Mouse (Mus musculus): ENCODE measurements around the gene B230104I21Rik.

The B230104I21Rik gene

DNA sequence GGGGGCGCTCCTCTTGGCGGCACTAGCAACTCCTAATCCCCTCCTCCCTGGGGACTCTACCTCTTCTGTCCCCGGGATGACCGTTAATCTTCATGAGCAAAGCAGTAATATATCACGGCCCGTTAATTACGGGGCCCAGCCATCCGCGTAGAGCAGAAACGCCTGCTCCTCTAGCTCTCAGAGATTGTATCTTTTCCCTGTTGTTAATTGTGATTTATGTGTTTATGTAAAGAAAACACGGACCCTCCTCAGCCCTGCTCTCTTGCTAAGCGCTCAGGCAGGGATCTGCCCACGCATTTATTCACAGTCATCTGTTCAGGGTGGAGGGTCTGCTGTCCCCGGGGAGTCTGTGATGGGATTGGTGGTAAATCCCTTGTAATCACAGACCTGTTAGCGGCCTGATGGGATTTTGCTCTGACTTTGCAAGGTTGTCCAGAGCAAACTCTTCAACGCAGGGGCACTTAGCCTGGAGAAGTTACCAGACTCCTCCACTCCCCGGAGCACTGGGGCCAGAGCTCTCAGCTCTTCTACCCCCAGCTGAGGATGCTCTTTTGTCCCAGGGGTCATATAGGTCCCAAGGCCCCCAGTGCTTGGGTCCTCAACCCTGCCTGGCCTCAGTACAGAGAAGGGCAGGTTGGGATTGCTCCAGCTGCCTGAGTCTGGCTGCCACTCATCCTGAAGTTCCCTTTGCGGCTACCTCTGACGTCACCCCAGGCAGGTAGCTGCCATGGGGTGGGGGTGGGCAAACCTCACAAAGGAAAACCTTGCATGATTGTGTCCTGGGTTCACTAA lies 11.0 kb downstream of the B230104I21Rik start:
- no peak for ATAC-seq (ENCODE audit: insufficient number of reproducible peaks, low FRiP score, low TSS enrichment)

DNA sequence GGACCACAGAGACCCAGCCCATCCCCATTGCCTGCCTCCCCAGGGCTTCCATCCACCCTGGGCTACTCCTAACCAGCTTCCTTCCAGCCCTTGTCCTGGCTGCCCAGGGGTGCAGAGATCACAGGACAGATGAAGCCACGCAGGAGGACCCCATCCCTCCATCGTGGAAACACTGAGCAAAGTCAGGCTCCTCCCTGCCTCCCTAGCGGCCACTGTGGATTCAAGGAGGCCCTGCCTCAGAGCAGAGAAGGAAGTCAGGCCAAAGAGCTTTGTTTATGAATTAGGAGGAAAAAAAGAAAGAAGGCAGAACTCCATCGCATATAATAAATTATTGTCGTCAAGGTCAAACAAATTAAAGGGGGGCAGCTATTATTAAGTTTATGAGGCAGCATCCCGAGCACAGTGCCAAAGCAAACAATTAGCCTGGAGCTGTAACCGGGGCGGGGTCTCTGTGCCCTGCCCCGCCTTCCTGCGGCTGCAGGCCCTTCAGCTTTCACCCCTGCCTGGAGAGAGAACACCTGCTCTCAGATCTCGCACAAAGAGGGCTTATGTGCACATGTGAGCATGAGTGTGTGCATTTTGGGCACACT lies 12.4 kb downstream of the B230104I21Rik start:
- no peak for ATAC-seq (ENCODE audit: insufficient number of reproducible peaks, low FRiP score, low TSS enrichment)

GRCm38 (mm10) chr4:154352246-154352645 lies 16.3 kb downstream of the B230104I21Rik start:
- no peak for ATAC-seq (ENCODE audit: insufficient number of reproducible peaks, low FRiP score, low TSS enrichment)

DNA sequence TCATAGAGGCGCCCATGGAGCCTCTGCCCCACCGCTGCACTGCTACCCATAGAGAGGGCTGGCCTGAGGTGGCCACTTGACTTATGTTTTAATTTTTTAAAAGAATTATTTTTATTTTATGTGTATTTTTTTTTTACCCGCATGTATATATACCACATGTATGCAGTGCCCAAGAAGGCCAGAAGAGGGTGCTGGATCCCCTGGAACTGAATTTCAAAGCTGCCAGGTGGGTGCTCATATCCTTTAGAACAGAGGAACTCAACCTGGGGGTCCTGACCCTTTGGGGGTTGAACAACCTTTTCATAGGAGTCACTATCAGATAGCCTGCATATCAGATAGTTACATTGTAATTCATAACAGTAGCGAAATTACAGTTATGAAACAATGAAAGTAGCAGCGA lies 19.5 kb downstream of the B230104I21Rik start:
- ATAC-seq (ENCODE audit: insufficient number of reproducible peaks, low FRiP score, low TSS enrichment), result no peak

- no peak for ATAC-seq (ENCODE audit: insufficient number of reproducible peaks, low FRiP score, low TSS enrichment)
Observed at GRCm38 (mm10) chr4:154358370-154358769, 22.4 kb downstream of the B230104I21Rik start.

- ATAC-seq (ENCODE audit: insufficient number of reproducible peaks, low FRiP score, low TSS enrichment), result no peak
Observed at GRCm38 (mm10) chr4:154358816-154359215, 22.9 kb downstream of the B230104I21Rik start.

- ATAC-seq (ENCODE audit: insufficient number of reproducible peaks, low FRiP score, low TSS enrichment), result no peak
Observed at GRCm38 (mm10) chr4:154359762-154360300, 23.9 kb downstream of the B230104I21Rik start.

DNA sequence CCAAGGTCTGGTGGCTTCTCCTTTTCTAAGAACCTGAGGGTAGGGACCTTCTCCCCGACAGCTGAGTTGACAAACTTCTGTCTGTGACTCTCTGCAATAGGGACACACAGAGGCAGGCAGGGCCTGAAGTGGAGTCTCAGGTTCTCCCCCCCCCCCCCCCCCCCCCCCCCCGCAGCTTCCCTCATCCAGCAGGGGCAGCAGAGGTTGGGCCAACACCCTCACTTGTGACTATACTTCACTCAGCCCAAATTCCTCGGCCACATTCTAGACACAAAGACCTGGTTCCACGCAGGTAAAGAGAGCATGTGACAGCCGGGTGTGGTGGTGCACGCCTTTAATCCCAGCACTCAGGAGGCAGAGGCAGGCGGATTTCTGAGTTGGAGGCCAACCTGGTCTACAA lies 24.5 kb downstream of the B230104I21Rik start:
- no peak for ATAC-seq (ENCODE audit: insufficient number of reproducible peaks, low FRiP score, low TSS enrichment)

DNA sequence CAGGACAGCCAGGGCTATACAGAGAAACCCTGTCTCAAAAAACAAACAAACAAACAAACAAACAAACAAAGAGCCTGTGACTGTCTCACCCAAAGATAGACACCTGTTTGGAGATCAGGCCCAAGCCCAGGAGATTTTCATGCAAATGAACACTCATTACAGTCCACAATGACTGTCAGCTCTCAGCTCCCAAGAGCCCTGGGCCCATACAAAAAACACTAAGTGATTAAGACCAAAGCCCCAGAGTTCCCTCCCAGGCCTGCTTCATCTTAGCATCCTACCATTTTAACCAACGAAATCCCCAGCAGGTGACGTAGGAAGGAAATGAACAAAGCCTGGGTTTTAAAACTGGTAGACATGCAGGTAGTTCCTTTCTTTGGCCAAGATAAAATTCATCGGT lies 24.9 kb downstream of the B230104I21Rik start:
- no peak for ATAC-seq (ENCODE audit: insufficient number of reproducible peaks, low FRiP score, low TSS enrichment)

GRCm38 (mm10) chr4:154364752-154365151 lies 28.8 kb downstream of the B230104I21Rik start:
- ATAC-seq (ENCODE audit: insufficient number of reproducible peaks, low FRiP score, low TSS enrichment), result no peak

- no peak for ATAC-seq (ENCODE audit: insufficient number of reproducible peaks, low FRiP score, low TSS enrichment)
Observed at GRCm38 (mm10) chr4:154366836-154367235, 30.9 kb downstream of the B230104I21Rik start.

- ATAC-seq (ENCODE audit: insufficient number of reproducible peaks, low FRiP score, low TSS enrichment), result no peak
Observed at GRCm38 (mm10) chr4:154369089-154369488, 33.2 kb downstream of the B230104I21Rik start.

DNA sequence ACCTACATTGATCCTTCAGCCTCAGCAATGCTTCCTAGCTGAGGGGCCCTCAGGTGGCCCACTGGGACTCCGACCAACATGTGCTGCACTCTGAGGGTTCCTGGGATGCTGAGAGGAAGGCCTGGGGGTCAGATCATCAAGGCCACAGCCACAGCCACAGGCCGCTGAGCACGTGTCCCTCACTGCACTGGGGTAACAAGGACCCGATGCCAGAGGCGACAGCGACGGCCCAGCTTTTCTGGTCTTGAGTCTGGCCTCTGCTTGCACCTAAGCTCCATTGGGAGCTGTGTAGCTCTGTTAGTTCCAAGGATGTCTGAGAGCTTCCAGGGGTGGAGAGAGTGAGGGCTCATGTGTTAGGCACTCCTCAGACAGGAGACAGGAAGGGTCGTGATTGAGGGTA lies 34.9 kb downstream of the B230104I21Rik start:
- no peak for ATAC-seq (ENCODE audit: insufficient number of reproducible peaks, low FRiP score, low TSS enrichment)

DNA sequence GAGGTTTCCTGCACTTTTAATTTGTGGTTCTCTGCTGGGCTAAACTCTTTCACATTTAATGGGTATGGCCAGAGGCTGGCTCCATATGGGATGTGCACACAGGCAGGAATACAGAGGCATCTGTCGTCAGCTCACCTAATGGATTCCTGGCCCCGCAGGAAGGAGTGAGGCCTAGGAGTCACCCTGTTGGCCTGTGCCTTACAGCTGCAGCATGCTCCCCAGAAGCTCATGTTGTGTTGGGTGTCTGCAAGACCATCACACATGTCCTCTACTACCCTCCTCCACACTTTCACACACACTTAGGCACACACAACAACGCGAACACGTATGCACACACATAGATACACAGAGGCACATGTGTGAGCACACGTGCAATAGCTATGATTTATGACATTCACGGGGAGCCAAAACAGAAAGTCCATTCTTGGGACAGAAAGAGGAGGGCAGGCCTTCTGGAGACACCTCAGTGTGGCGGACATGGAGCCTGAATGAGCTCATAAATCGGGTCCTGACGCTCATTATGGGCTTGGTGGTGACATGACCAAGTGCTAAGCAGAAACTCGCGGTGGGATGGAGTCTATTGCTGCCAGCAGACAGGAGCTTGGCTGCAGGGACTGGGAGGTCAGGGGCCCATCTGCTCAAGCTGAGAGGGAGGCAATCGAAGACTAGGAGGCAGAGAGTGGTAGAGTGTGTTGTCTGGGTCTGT lies 35.8 kb downstream of the B230104I21Rik start:
- no peak for ATAC-seq (ENCODE audit: insufficient number of reproducible peaks, low FRiP score, low TSS enrichment)

DNA sequence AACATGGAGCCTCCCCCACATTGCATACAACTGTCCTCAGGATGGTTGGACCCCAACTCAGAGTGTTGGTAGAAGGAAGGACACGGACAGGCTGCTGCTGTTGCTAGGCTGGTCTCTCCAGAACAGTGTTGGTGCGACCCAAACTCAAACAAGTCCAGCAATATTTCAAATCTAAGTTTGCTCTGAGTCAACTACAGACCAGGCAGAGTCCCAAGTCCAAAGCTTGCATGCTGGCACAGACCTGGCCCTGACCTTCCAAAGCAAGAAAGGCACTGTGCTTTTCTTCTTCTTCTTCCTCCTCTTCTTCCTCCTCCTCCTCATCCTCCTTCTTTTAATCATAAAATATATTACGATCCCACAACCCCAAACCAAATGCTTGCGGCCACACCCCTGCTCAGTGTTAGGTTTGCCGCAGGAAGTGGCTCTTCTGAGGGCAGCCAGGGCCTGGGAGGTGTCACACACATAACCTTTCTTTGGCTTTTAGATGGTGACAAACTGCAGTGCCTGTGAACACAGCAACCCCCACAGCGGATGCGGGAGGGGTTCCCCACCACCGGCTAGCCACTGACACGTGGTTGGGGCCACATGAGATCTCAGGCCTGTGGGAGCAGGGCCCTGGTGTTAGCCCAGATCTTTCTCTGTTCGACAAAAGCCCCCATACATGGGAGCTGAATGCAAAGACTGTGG lies 40.2 kb downstream of the B230104I21Rik start:
- no peak for ATAC-seq (ENCODE audit: insufficient number of reproducible peaks, low FRiP score, low TSS enrichment)

DNA sequence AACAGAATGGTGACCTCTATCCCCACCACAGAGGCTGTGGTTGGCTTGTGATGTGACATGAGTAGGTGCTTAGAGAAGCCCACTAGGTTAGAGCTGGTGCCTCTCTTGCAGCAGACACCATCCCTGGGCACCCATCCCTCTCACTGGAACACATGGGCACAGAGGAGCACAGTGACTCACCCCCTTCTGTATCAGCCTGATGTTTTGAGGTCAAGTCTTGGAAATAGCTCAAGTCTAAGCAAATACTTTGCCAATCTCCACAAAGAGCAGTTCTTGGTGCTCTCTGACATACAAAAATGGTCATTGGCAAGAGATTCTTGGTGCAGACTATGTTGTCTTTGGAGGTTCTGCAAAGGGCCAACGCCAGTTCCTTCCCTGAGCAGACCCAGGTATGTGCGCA lies 42.9 kb downstream of the B230104I21Rik start:
- no peak for ATAC-seq (ENCODE audit: insufficient number of reproducible peaks, low FRiP score, low TSS enrichment)

DNA sequence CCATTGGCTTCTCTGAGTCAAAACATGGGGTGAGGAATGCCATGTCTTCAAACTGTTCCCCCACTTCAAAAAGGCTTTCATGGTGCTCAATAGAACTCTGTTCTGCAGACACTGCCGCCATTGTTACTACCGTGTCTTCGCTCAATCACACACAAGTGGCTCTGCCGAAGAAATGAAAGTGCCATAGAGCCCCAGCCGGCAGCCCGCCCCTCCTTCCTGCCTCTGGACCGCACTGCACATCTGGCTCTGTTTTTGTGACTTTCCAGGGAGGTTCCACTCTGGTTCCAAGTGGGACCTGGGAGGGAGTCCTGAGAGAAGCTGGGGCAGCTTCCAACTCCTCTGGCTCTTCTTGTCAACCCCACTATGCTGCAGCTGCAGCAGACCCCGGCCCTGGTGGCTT lies 49.3 kb downstream of the B230104I21Rik start:
- ATAC-seq (ENCODE audit: insufficient number of reproducible peaks, low FRiP score, low TSS enrichment), result no peak

DNA sequence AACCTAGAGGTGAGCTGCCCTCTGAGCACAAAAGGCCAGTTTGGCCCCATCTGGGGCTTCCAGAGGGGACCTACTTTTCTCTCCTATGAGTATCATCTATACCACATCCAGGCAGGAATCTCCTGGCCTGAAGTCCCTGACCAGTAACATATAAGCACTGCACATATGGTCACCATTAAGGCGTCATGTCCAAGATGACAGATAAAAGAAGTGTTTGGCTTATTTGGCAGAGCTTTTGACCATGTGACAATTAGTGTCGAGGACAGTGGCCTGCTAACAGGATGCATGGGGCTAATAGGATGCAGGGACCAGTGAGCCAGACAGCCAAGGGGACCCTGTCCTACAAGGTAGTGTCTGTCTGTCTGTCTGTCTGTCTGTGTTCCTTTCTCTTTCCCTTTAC lies 50.0 kb downstream of the B230104I21Rik start:
- no peak for ATAC-seq (ENCODE audit: insufficient number of reproducible peaks, low FRiP score, low TSS enrichment)

GRCm38 (mm10) chr4:154386810-154387209 lies 50.9 kb downstream of the B230104I21Rik start:
- no peak for ATAC-seq (ENCODE audit: insufficient number of reproducible peaks, low FRiP score, low TSS enrichment)

- ATAC-seq (ENCODE audit: insufficient number of reproducible peaks, low FRiP score, low TSS enrichment), result no peak
Observed at GRCm38 (mm10) chr4:154389641-154390040, 53.7 kb downstream of the B230104I21Rik start.

Measured in cerebellum, adult (tissue).